Mouse (Mus musculus): ENCODE results near the gene Zfp36. TPM values are rescaled to one million over a fixed set of nuclear protein-coding genes. Genes with fewer than 3 reads are reported as not detected.
A peak's percentile ranks its signal among the peaks of the same experiment; 100 is the strongest.

Gene Zfp36
- total and polyA plus RNA-seq, 3 experiments = 21.3 to 42.8 (median 28.3) TPM

DNA sequence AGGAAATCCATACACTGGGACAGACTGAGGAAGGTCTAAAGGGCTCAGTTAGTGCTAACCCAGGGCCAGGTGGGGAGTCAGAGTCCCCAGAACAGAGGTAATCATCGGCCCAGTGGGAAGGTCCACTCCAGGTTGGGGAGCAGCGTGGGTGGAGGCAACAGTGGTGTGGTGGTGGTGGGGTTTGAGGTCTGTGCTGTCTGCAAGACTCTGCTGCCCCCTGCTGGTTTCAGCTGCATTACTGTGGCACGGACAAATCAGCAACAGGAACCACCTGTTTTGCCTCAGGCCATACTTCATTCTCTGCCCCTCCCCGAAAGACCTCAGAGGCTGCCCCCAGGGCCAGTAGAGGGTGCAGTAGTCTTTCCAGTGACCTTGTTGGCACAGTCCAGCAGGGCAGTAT is 6.4 kb upstream of the Zfp36 start:
- peak; percentile 81 for TF ChIP-seq CTCF (IDR thresholded peaks at IDR 0.05; ENCODE audit: low read depth, low read length)
- no peak for TF ChIP-seq TAL1 (conservative IDR thresholded peaks at IDR 0.05; ENCODE audit: low read depth, low read length)
- ATAC-seq (ENCODE audit: extremely low read depth, insufficient number of reproducible peaks, low FRiP score, poor library complexity, severe bottlenecking) (no peak), DNase-seq (ENCODE audit: low spot score) (no peak)
- no peaks in the 10 kb centered on the region for H3K27me3 ChIP-seq (ENCODE audit: insufficient read depth, low read length)
- H3K4me1 ChIP-seq (ENCODE audit: insufficient read depth, low read depth, low read length) = peaks cover 61% of the 10 kb centered on the region
- no peak overlapping the region for H3K4me3 ChIP-seq (ENCODE audit: low read depth, low read length)
- peaks cover 71% of the 10 kb centered on the region for H3K36me3 ChIP-seq (replicated peaks)
- no peaks in the 10 kb centered on the region for H3K9me3 ChIP-seq (replicated peaks)

GRCm38 (mm10) chr7:28386007-28386406 is 6.0 kb upstream of the Zfp36 start:
- peaks cover 60% of the 10 kb centered on the region for H3K4me1 ChIP-seq (ENCODE audit: insufficient read depth, low read depth, low read length)

GRCm38 (mm10) chr7:28385196-28385595 is 5.1 kb upstream of the Zfp36 start:
- no peak for TF ChIP-seq GATA1 (IDR thresholded peaks at IDR 0.05; ENCODE audit: borderline replicate concordance, low read length)
- no peak for TF ChIP-seq POLR2AphosphoS5 (IDR thresholded peaks at IDR 0.05; ENCODE audit: insufficient replicate concordance, low read depth, low read length)
- TF ChIP-seq TAL1 (conservative IDR thresholded peaks at IDR 0.05; ENCODE audit: low read depth, low read length) = no peak
- no peak for TF ChIP-seq GATA2 (IDR thresholded peaks at IDR 0.05; ENCODE audit: borderline replicate concordance, low read depth, low read length)
- TF ChIP-seq CTCF (IDR thresholded peaks at IDR 0.05; ENCODE audit: low read depth, low read length) = no peak
- peaks cover 61% of the 10 kb centered on the region for H3K4me1 ChIP-seq (ENCODE audit: insufficient read depth, low read depth, low read length)
- no peak overlapping the region for H3K4me3 ChIP-seq (ENCODE audit: low read depth, low read length)
- no peaks in the 10 kb centered on the region for H3K27me3 ChIP-seq (ENCODE audit: insufficient read depth, low read length)
- DNase-seq (ENCODE audit: low spot score) (no peak), ATAC-seq (ENCODE audit: extremely low read depth, insufficient number of reproducible peaks, low FRiP score, poor library complexity, severe bottlenecking) (no peak)
- no peaks in the 10 kb centered on the region for H3K9me3 ChIP-seq (replicated peaks)
- peaks cover 61% of the 10 kb centered on the region for H3K36me3 ChIP-seq (replicated peaks)

More at GRCm38 (mm10) chr7:28386007-28386406, 6.0 kb upstream of the Zfp36 start:
- H3K36me3 ChIP-seq (replicated peaks) = peaks cover 69% of the 10 kb centered on the region
- H3K4me3 ChIP-seq (ENCODE audit: low read depth, low read length) = no peak overlapping the region
- H3K27me3 ChIP-seq (ENCODE audit: insufficient read depth, low read length) = no peaks in the 10 kb centered on the region
- H3K9me3 ChIP-seq (replicated peaks) = no peaks in the 10 kb centered on the region
- TF ChIP-seq TAL1 (conservative IDR thresholded peaks at IDR 0.05; ENCODE audit: low read depth, low read length) (no peak), GATA1 (IDR thresholded peaks at IDR 0.05; ENCODE audit: borderline replicate concordance, low read length) (no peak), POLR2AphosphoS5 (IDR thresholded peaks at IDR 0.05; ENCODE audit: insufficient replicate concordance, low read depth, low read length) (no peak), GATA2 (IDR thresholded peaks at IDR 0.05; ENCODE audit: borderline replicate concordance, low read depth, low read length) (no peak), CTCF (IDR thresholded peaks at IDR 0.05; ENCODE audit: low read depth, low read length) (no peak)
- ATAC-seq (ENCODE audit: extremely low read depth, insufficient number of reproducible peaks, low FRiP score, poor library complexity, severe bottlenecking) = no peak
- no peak for DNase-seq (ENCODE audit: low spot score)

GRCm38 (mm10) chr7:28384162-28384561 is 4.1 kb upstream of the Zfp36 start:
- DNase-seq (ENCODE audit: low spot score) (no peak), ATAC-seq (ENCODE audit: extremely low read depth, insufficient number of reproducible peaks, low FRiP score, poor library complexity, severe bottlenecking) (no peak)
- H3K4me1 ChIP-seq (ENCODE audit: insufficient read depth, low read depth, low read length) = peaks cover 71% of the 10 kb centered on the region
- H3K4me3 ChIP-seq (ENCODE audit: low read depth, low read length) = no peak overlapping the region
- H3K9me3 ChIP-seq (replicated peaks) = no peaks in the 10 kb centered on the region
- H3K27me3 ChIP-seq (ENCODE audit: insufficient read depth, low read length) = no peaks in the 10 kb centered on the region
- TF ChIP-seq POLR2AphosphoS5 (IDR thresholded peaks at IDR 0.05; ENCODE audit: insufficient replicate concordance, low read depth, low read length) = no peak
- TF ChIP-seq CTCF (IDR thresholded peaks at IDR 0.05; ENCODE audit: low read depth, low read length) = no peak
- no peak for TF ChIP-seq GATA1 (IDR thresholded peaks at IDR 0.05; ENCODE audit: borderline replicate concordance, low read length)
- TF ChIP-seq TAL1 (conservative IDR thresholded peaks at IDR 0.05; ENCODE audit: low read depth, low read length) = no peak
- no peak for TF ChIP-seq GATA2 (IDR thresholded peaks at IDR 0.05; ENCODE audit: borderline replicate concordance, low read depth, low read length)
- peaks cover 51% of the 10 kb centered on the region for H3K36me3 ChIP-seq (replicated peaks)

DNA sequence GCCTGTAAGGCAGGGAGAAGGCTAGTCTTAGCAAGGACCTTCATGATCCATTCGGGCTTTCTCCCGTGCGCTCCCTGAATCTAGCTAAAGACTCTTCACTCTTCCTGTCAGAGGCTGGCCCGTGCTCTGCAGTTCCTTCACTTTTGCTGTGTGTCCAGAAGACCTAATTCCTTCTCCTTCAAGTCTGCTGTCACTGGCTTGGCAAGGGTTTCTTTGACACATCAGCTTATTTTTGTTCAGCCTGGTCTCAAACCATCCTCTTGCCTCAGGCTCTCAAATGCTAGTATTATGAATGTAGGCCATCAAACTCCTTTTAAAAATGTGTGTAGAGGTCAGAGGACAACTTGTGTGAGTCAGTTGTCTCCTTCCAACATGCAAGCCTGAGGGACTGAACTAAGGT is 3.6 kb upstream of the Zfp36 start:
- H3K9me3 ChIP-seq (replicated peaks) = no peaks in the 10 kb centered on the region
- DNase-seq (ENCODE audit: low spot score) (no peak), ATAC-seq (ENCODE audit: extremely low read depth, insufficient number of reproducible peaks, low FRiP score, poor library complexity, severe bottlenecking) (no peak)
- no peak overlapping the region; the same call in 1 of the 2 replicates for H3K4me3 ChIP-seq (ENCODE audit: low read depth, low read length)
- H3K4me1 ChIP-seq (ENCODE audit: insufficient read depth, low read depth, low read length) = peaks cover 75% of the 10 kb centered on the region
- no peaks in the 10 kb centered on the region for H3K27me3 ChIP-seq (ENCODE audit: insufficient read depth, low read length)
- H3K36me3 ChIP-seq (replicated peaks) = peaks cover 45% of the 10 kb centered on the region
- TF ChIP-seq GATA2 (IDR thresholded peaks at IDR 0.05; ENCODE audit: borderline replicate concordance, low read depth, low read length) (no peak), CTCF (IDR thresholded peaks at IDR 0.05; ENCODE audit: low read depth, low read length) (no peak), TAL1 (conservative IDR thresholded peaks at IDR 0.05; ENCODE audit: low read depth, low read length) (no peak), GATA1 (IDR thresholded peaks at IDR 0.05; ENCODE audit: borderline replicate concordance, low read length) (no peak), POLR2AphosphoS5 (IDR thresholded peaks at IDR 0.05; ENCODE audit: insufficient replicate concordance, low read depth, low read length) (no peak)

DNA sequence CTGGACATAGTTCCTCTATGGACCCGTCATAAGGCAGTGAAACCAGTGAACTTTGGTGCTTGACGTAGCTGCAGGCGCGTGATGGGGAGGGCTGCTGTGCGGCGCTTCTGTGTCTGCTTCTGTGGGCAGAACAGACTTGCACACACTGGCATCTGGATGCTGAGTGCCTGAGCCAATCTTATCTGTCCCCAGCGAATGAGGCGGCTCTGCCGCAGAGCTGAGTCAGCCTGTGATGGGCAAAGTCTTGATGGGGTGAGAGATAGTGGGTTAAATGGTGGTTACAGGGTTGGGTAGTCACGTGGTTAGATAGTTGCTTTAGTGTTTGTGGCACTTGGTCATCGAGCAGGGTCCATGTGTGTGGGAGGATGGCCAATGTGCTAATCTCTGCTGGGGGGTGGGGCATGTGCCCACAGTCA is 2.9 kb upstream of the Zfp36 start:
- H3K4me3 ChIP-seq (ENCODE audit: low read depth, low read length) = peak overlapping the region; percentile 71; the same call in 1 of the 2 replicates
- no peaks in the 10 kb centered on the region for H3K9me3 ChIP-seq (replicated peaks)
- ATAC-seq (ENCODE audit: extremely low read depth, insufficient number of reproducible peaks, low FRiP score, poor library complexity, severe bottlenecking) (peak; percentile 63), DNase-seq (ENCODE audit: low spot score) (peak; percentile 62)
- H3K36me3 ChIP-seq (replicated peaks) = peaks cover 42% of the 10 kb centered on the region
- peak; percentile 62; the same call in 1 of the 2 replicates for TF ChIP-seq TAL1 (conservative IDR thresholded peaks at IDR 0.05; ENCODE audit: low read depth, low read length)
- no peak for TF ChIP-seq CTCF (IDR thresholded peaks at IDR 0.05; ENCODE audit: low read depth, low read length)
- TF ChIP-seq GATA2 (IDR thresholded peaks at IDR 0.05; ENCODE audit: borderline replicate concordance, low read depth, low read length) = peak; percentile 33; the same call in 1 of the 2 replicates
- peaks cover 81% of the 10 kb centered on the region for H3K4me1 ChIP-seq (ENCODE audit: insufficient read depth, low read depth, low read length)
- H3K27me3 ChIP-seq (ENCODE audit: insufficient read depth, low read length) = no peaks in the 10 kb centered on the region

All from G1E (cell line).